Mouse (Mus musculus): ENCODE measurements around the gene Cradd.

- TF ChIP-seq E2F4 (IDR thresholded peaks at IDR 0.05; ENCODE audit: insufficient read depth) (no peak), USF1 (IDR thresholded peaks at IDR 0.05; ENCODE audit: low read depth) (no peak), TCF3 (IDR thresholded peaks at IDR 0.05; ENCODE audit: insufficient read length, low read depth) (no peak), POLR2A (IDR thresholded peaks at IDR 0.05; ENCODE audit: insufficient read length, low read depth) (no peak), MAX (IDR thresholded peaks at IDR 0.05; ENCODE audit: low read depth) (no peak), POLR2AphosphoS2 (IDR thresholded peaks at IDR 0.05; ENCODE audit: insufficient read length, low read depth) (no peak), TCF12 (IDR thresholded peaks at IDR 0.05; ENCODE audit: insufficient read depth, poor library complexity, severe bottlenecking) (no peak)
Observed at GRCm38 (mm10) chr10:95354047-95354446, 30.1 kb upstream of the Cradd start.
